Mouse (Mus musculus): Measurements from ENCODE around the gene H2al1d. TPM values are rescaled to one million over a fixed set of nuclear protein-coding genes. Genes with fewer than 3 reads are reported as not detected.

Gene H2al1d
- total and polyA plus RNA-seq, 3 experiments: not detected

GRCm38 (mm10) chrX:11267791-11268190, 40.8 kb upstream of the H2al1d start:
- Histone ChIP-seq H3K4me1 (ENCODE audit: control insufficient read depth in 1 of 2, insufficient read depth in 2 of 2) (peaks cover 0 to 16% of the 10 kb centered on the region in 2 experiments; a peak in 2 of 4 replicates), H3K4me2 (ENCODE audit: insufficient read depth, low read depth, poor library complexity, severe bottlenecking) (no peak overlapping the region), H3K36me3 (replicated peaks in 1 of 2; ENCODE audit: control insufficient read depth in 1 of 2, insufficient read depth in 1 of 2, low read length in 1 of 2) (no peaks in the 10 kb centered on the region), H3K9ac (ENCODE audit: insufficient read depth, low read depth) (no peak overlapping the region), H3K79me2 (replicated peaks; ENCODE audit: control insufficient read depth, extremely low read depth, insufficient read depth, poor library complexity, severe bottlenecking) (no peaks in the 10 kb centered on the region), H3K4me3 (replicated peaks in 1 of 3; ENCODE audit: low read depth in 2 of 3, low read length in 2 of 3, poor library complexity in 1 of 3) (no peak overlapping the region), H3K9me3 (replicated peaks; ENCODE audit: low read length) (no peaks in the 10 kb centered on the region), H3K27me3 (replicated peaks) (no peaks in the 10 kb centered on the region), H3K27ac (ENCODE audit: insufficient read depth, low read depth) (no peak overlapping the region)
- dilution Hi-C loops (cut with MboI; ENCODE audit: extremely low pct_ligation_motif_present, extremely low pct_unique_long_range_greater_than_20kb, low sequenced_read_pairs): no loop called here
- in situ Hi-C loops (cut with MboI; ENCODE audit: low pct_ligation_motif_present, low pct_unique_long_range_greater_than_20kb, low sequenced_read_pairs): no loop called here
- TF ChIP-seq MAZ (IDR thresholded peaks at IDR 0.05; ENCODE audit: low read depth, low read length) (no peak), USF1 (IDR thresholded peaks at IDR 0.05; ENCODE audit: low read depth, low read length) (no peak), ELF1 (IDR thresholded peaks at IDR 0.05; ENCODE audit: low read depth, low read length) (no peak), CHD1 (IDR thresholded peaks at IDR 0.05; ENCODE audit: low read depth, low read length) (no peak), MAX (IDR thresholded peaks at IDR 0.05; ENCODE audit: low read length) (no peak), PAX5 (IDR thresholded peaks at IDR 0.05; ENCODE audit: low read length) (no peak), POLR2AphosphoS2 (IDR thresholded peaks at IDR 0.05; ENCODE audit: low read depth, low read length) (no peak)
- no peak for DNase-seq (ENCODE audit: extremely low read depth)

- Histone ChIP-seq H3K4me1 (ENCODE audit: control insufficient read depth in 1 of 2, insufficient read depth in 2 of 2) (peaks cover 0 to 16% of the 10 kb centered on the region in 2 experiments; a peak in 2 of 4 replicates), H3K4me2 (ENCODE audit: insufficient read depth, low read depth, poor library complexity, severe bottlenecking) (no peak overlapping the region), H3K4me3 (replicated peaks in 1 of 3; ENCODE audit: low read depth in 2 of 3, low read length in 2 of 3, poor library complexity in 1 of 3) (no peak overlapping the region), H3K9me3 (replicated peaks; ENCODE audit: low read length) (no peaks in the 10 kb centered on the region), H3K9ac (ENCODE audit: insufficient read depth, low read depth) (no peak overlapping the region), H3K36me3 (replicated peaks in 1 of 2; ENCODE audit: control insufficient read depth in 1 of 2, insufficient read depth in 1 of 2, low read length in 1 of 2) (no peaks in the 10 kb centered on the region), H3K27me3 (replicated peaks) (no peaks in the 10 kb centered on the region), H3K27ac (ENCODE audit: insufficient read depth, low read depth) (no peak overlapping the region), H3K79me2 (replicated peaks; ENCODE audit: control insufficient read depth, extremely low read depth, insufficient read depth, poor library complexity, severe bottlenecking) (no peaks in the 10 kb centered on the region)
- TF ChIP-seq SMC3 (IDR thresholded peaks at IDR 0.05; ENCODE audit: low read depth, low read length) (no peak), ZC3H11A (IDR thresholded peaks at IDR 0.05; ENCODE audit: low read depth, low read length) (no peak), MXI1 (IDR thresholded peaks at IDR 0.05; ENCODE audit: low read depth, low read length) (no peak), TBP (conservative IDR thresholded peaks at IDR 0.05; ENCODE audit: low read depth, low read length) (no peak), POLR2A (IDR thresholded peaks at IDR 0.05; ENCODE audit: low read depth, low read length) (no peak), ZKSCAN1 (IDR thresholded peaks at IDR 0.05; ENCODE audit: borderline replicate concordance, low read depth, low read length) (no peak), IRF4 (IDR thresholded peaks at IDR 0.05; ENCODE audit: low read depth, low read length) (no peak), MYC (IDR thresholded peaks at IDR 0.05; ENCODE audit: low read depth, low read length) (no peak), SIN3A (IDR thresholded peaks at IDR 0.05; ENCODE audit: low read length) (no peak)
- dilution Hi-C loops (cut with MboI; ENCODE audit: extremely low pct_ligation_motif_present, extremely low pct_unique_long_range_greater_than_20kb, low sequenced_read_pairs): no loop called here
- in situ Hi-C loops (cut with MboI; ENCODE audit: low pct_ligation_motif_present, low pct_unique_long_range_greater_than_20kb, low sequenced_read_pairs): no loop called here
- DNase-seq (ENCODE audit: extremely low read depth): no peak
Observed at GRCm38 (mm10) chrX:11269074-11269473, 39.5 kb upstream of the H2al1d start.

- no peak for TF ChIP-seq USF2 (conservative IDR thresholded peaks at IDR 0.05; ENCODE audit: low read depth, low read length)
- in situ Hi-C loops (cut with MboI; ENCODE audit: low pct_ligation_motif_present, low pct_unique_long_range_greater_than_20kb, low sequenced_read_pairs): no loop called here
- H3K9ac ChIP-seq (ENCODE audit: insufficient read depth, low read depth): no peak overlapping the region
- dilution Hi-C loops (cut with MboI; ENCODE audit: extremely low pct_ligation_motif_present, extremely low pct_unique_long_range_greater_than_20kb, low sequenced_read_pairs): no loop called here
- H3K36me3 ChIP-seq (replicated peaks in 1 of 2; ENCODE audit: control insufficient read depth in 1 of 2, insufficient read depth in 1 of 2, low read length in 1 of 2): no peaks in the 10 kb centered on the region
- H3K4me1 ChIP-seq (ENCODE audit: control insufficient read depth in 1 of 2, insufficient read depth in 2 of 2): peaks cover 0 to 11% of the 10 kb centered on the region in 2 experiments; a peak in 2 of 4 replicates
- no peaks in the 10 kb centered on the region for H3K79me2 ChIP-seq (replicated peaks; ENCODE audit: control insufficient read depth, extremely low read depth, insufficient read depth, poor library complexity, severe bottlenecking)
- H3K27ac ChIP-seq (ENCODE audit: insufficient read depth, low read depth): no peak overlapping the region
- H3K27me3 ChIP-seq (replicated peaks): no peaks in the 10 kb centered on the region
- no peak overlapping the region for H3K4me3 ChIP-seq (replicated peaks in 1 of 3; ENCODE audit: low read depth in 2 of 3, low read length in 2 of 3, poor library complexity in 1 of 3)
- H3K9me3 ChIP-seq (replicated peaks; ENCODE audit: low read length): no peaks in the 10 kb centered on the region
- DNase-seq (ENCODE audit: extremely low read depth): no peak
- H3K4me2 ChIP-seq (ENCODE audit: insufficient read depth, low read depth, poor library complexity, severe bottlenecking): no peak overlapping the region
Observed at GRCm38 (mm10) chrX:11273190-11273589, 35.4 kb upstream of the H2al1d start.
